Mouse (Mus musculus): ENCODE data around the gene Thbs3. TPM values are rescaled to one million over a fixed set of nuclear protein-coding genes. Genes with fewer than 3 reads are reported as not detected.

Thbs3 gene
- total and polyA plus RNA-seq, 3 experiments = 4.3 to 6.1 (median 5.7) TPM

GRCm38 (mm10) chr3:89243609-89244008, 28.6 kb downstream of the Thbs3 start:
- no peak overlapping the region for H3K9ac ChIP-seq (ENCODE audit: insufficient read depth, low read depth)
- no peaks in the 10 kb centered on the region for H3K27me3 ChIP-seq (replicated peaks)
- no peak overlapping the region for H3K4me3 ChIP-seq (replicated peaks in 1 of 3; ENCODE audit: low read depth in 2 of 3, low read length in 2 of 3, poor library complexity in 1 of 3)
- no peak overlapping the region for H3K4me2 ChIP-seq (ENCODE audit: insufficient read depth, low read depth, poor library complexity, severe bottlenecking)
- peaks cover 3 to 50% of the 10 kb centered on the region in 2 experiments; a peak in 2 of 4 replicates for H3K4me1 ChIP-seq (ENCODE audit: control insufficient read depth in 1 of 2, insufficient read depth in 2 of 2)
- TF ChIP-seq RAD21 (IDR thresholded peaks at IDR 0.05; ENCODE audit: low read depth, low read length) = peak; percentile 36
- TF ChIP-seq SMC3 (IDR thresholded peaks at IDR 0.05; ENCODE audit: low read depth, low read length) = no peak
- TF ChIP-seq CTCF (conservative IDR thresholded peaks at IDR 0.05 in 1 of 2, IDR thresholded peaks at IDR 0.05 in 1 of 2; ENCODE audit: low read depth in 2 of 2, low read length in 2 of 2) = peak; percentile 15 to 62; a peak in 2 of 4 replicates
- no peaks in the 10 kb centered on the region for H3K9me3 ChIP-seq (replicated peaks; ENCODE audit: low read length)
- peak; percentile 57 for DNase-seq (ENCODE audit: extremely low read depth)
- peaks cover 17% of the 10 kb centered on the region for H3K79me2 ChIP-seq (replicated peaks; ENCODE audit: control insufficient read depth, extremely low read depth, insufficient read depth, poor library complexity, severe bottlenecking)
- no peak overlapping the region for H3K27ac ChIP-seq (ENCODE audit: insufficient read depth, low read depth)
- dilution Hi-C loops (cut with MboI; ENCODE audit: extremely low pct_ligation_motif_present, extremely low pct_unique_long_range_greater_than_20kb, low sequenced_read_pairs) = no loop called here
- H3K36me3 ChIP-seq (replicated peaks in 1 of 2; ENCODE audit: control insufficient read depth in 1 of 2, insufficient read depth in 1 of 2, low read length in 1 of 2) = peaks cover 14 to 38% of the 10 kb centered on the region in 2 experiments
- in situ Hi-C loops (cut with MboI; ENCODE audit: low pct_ligation_motif_present, low pct_unique_long_range_greater_than_20kb, low sequenced_read_pairs) = loop anchor here (5.0 kb wide), 1 partner anchor 36 kb away; no protein-coding TSS in a partner anchor

GRCm38 (mm10) chr3:89244158-89244981, 29.4 kb downstream of the Thbs3 start:
- Histone ChIP-seq H3K4me3 (replicated peaks in 1 of 3; ENCODE audit: low read depth in 2 of 3, low read length in 2 of 3, poor library complexity in 1 of 3) (peak overlapping the region; percentile 42 to 48 (median 48)), H3K27me3 (replicated peaks) (no peaks in the 10 kb centered on the region), H3K9ac (ENCODE audit: insufficient read depth, low read depth) (peak overlapping the region; percentile 24; the same call in 1 of the 2 replicates), H3K9me3 (replicated peaks; ENCODE audit: low read length) (no peaks in the 10 kb centered on the region), H3K36me3 (replicated peaks in 1 of 2; ENCODE audit: control insufficient read depth in 1 of 2, insufficient read depth in 1 of 2, low read length in 1 of 2) (peaks cover 16 to 37% of the 10 kb centered on the region in 2 experiments), H3K4me1 (ENCODE audit: control insufficient read depth in 1 of 2, insufficient read depth in 2 of 2) (peaks cover 3 to 54% of the 10 kb centered on the region in 2 experiments; a peak in 2 of 4 replicates), H3K79me2 (replicated peaks; ENCODE audit: control insufficient read depth, extremely low read depth, insufficient read depth, poor library complexity, severe bottlenecking) (peaks cover 17% of the 10 kb centered on the region), H3K27ac (ENCODE audit: insufficient read depth, low read depth) (no peak overlapping the region), H3K4me2 (ENCODE audit: insufficient read depth, low read depth, poor library complexity, severe bottlenecking) (peak overlapping the region; percentile 87; the same call in 1 of the 2 replicates)
- peak in 1 of 2 experiments; percentile 37; a peak in 2 of 4 replicates for TF ChIP-seq CTCF (conservative IDR thresholded peaks at IDR 0.05 in 1 of 2, IDR thresholded peaks at IDR 0.05 in 1 of 2; ENCODE audit: low read depth in 2 of 2, low read length in 2 of 2)
- no peak for TF ChIP-seq POLR2AphosphoS2 (IDR thresholded peaks at IDR 0.05; ENCODE audit: low read depth, low read length)
- no peak for TF ChIP-seq MAX (IDR thresholded peaks at IDR 0.05; ENCODE audit: low read length)
- in situ Hi-C loops (cut with MboI; ENCODE audit: low pct_ligation_motif_present, low pct_unique_long_range_greater_than_20kb, low sequenced_read_pairs) = loop anchor here (5.0 kb wide), 1 partner anchor 37 kb away; no protein-coding TSS in a partner anchor
- dilution Hi-C loops (cut with MboI; ENCODE audit: extremely low pct_ligation_motif_present, extremely low pct_unique_long_range_greater_than_20kb, low sequenced_read_pairs) = no loop called here
- no peak for DNase-seq (ENCODE audit: extremely low read depth)

- in situ Hi-C loops (cut with MboI; ENCODE audit: low pct_ligation_motif_present, low pct_unique_long_range_greater_than_20kb, low sequenced_read_pairs) (loop anchor here (5.0 kb wide), 2 partner anchors 38 to 52 kb away; no protein-coding TSS in a partner anchor), dilution Hi-C loops (cut with MboI; ENCODE audit: extremely low pct_ligation_motif_present, extremely low pct_unique_long_range_greater_than_20kb, low sequenced_read_pairs) (no loop called here)
- no peaks in the 10 kb centered on the region for H3K9me3 ChIP-seq (replicated peaks; ENCODE audit: low read length)
- peak overlapping the region; percentile 55 for H3K9ac ChIP-seq (ENCODE audit: insufficient read depth, low read depth)
- H3K4me2 ChIP-seq (ENCODE audit: insufficient read depth, low read depth, poor library complexity, severe bottlenecking) = peak overlapping the region; percentile 87
- peaks cover 22 to 41% of the 10 kb centered on the region in 2 experiments for H3K36me3 ChIP-seq (replicated peaks in 1 of 2; ENCODE audit: control insufficient read depth in 1 of 2, insufficient read depth in 1 of 2, low read length in 1 of 2)
- TF ChIP-seq MAX (IDR thresholded peaks at IDR 0.05; ENCODE audit: low read length) (no peak), TCF12 (IDR thresholded peaks at IDR 0.05; ENCODE audit: low read depth, low read length) (0 out of 2 replicates have a peak, but pooled peaks have one; percentile 16), MEF2A (IDR thresholded peaks at IDR 0.05; ENCODE audit: borderline replicate concordance, low read depth, low read length) (0 out of 2 replicates have a peak, but pooled peaks have one; percentile 3), HCFC1 (IDR thresholded peaks at IDR 0.05; ENCODE audit: low read depth, low read length) (no peak)
- no peak for DNase-seq (ENCODE audit: extremely low read depth)
- H3K27me3 ChIP-seq (replicated peaks) = no peaks in the 10 kb centered on the region
- no peak overlapping the region for H3K27ac ChIP-seq (ENCODE audit: insufficient read depth, low read depth)
- H3K79me2 ChIP-seq (replicated peaks; ENCODE audit: control insufficient read depth, extremely low read depth, insufficient read depth, poor library complexity, severe bottlenecking) = peaks cover 17% of the 10 kb centered on the region
- H3K4me3 ChIP-seq (replicated peaks in 1 of 3; ENCODE audit: low read depth in 2 of 3, low read length in 2 of 3, poor library complexity in 1 of 3) = peak overlapping the region; percentile 63 to 84 (median 80)
- H3K4me1 ChIP-seq (ENCODE audit: control insufficient read depth in 1 of 2, insufficient read depth in 2 of 2) = peaks cover 3 to 58% of the 10 kb centered on the region in 2 experiments; a peak in 2 of 4 replicates
These were observed 30.2 kb downstream of the Thbs3 start for GRCm38 (mm10) chr3:89244982-89245687.

Measured in CH12.LX (cell line).